Mouse (Mus musculus) C2C12 (cell line): ENCODE measurements around the gene Pcdh9.

Source experiments
- CTCF ChIP-seq: IDR thresholded peaks from one replicate; pipeline ENCODE4 v1.5.1; 2011; ENCODE audit not compliant: control insufficient read depth, insufficient read depth, insufficient read length
- MAX ChIP-seq: IDR thresholded peaks from one replicate; pipeline ENCODE4 v1.6.1; 2011; ENCODE audit warnings: mild to moderate bottlenecking, control low read depth
- MYOD1 ChIP-seq: IDR thresholded peaks from one replicate; pipeline ENCODE4 v1.6.1; 2011; ENCODE audit warnings: low read depth; ENCODE audit not compliant: control insufficient read depth, insufficient read length
- USF1 ChIP-seq: IDR thresholded peaks from one replicate; pipeline ENCODE4 v1.6.1; 2011; ENCODE audit warnings: low read depth, mild to moderate bottlenecking, control low read depth, moderate library complexity

- TF ChIP-seq CTCF (no peak), MAX (no peak), USF1 (no peak), MYOD1 (no peak)
Observed at GRCm38 (mm10) chr14:93621211-93621610, 269.3 kb downstream of the Pcdh9 start.
